Mouse (Mus musculus): ENCODE measurements around the gene Lta.

Gene Lta

GRCm38 (mm10) chr17:35162121-35162520, 43.0 kb downstream of the Lta start:
- DNase-seq (ENCODE audit: low read depth in 1 of 2, low spot score in 2 of 2) = no peak

DNA sequence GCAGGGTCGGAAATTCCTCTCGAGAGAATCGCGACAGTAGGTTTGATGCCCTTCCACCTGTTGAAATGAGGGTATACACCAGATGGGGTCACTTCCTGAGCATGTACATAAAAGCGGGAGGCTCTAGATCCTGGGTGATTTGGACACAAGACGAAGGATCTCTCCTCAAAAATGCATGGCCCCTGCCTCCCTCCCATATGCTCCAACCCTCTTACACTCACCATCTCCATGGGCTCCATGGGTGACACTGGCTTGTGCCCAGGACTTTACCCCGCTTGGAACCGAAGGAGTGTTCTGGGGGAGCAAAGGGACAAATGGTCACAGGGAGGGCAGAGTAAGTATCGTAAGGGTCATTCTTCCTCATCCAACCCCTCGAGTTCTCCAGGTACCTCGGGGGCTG, 43.7 kb downstream of the Lta start:
- DNase-seq (ENCODE audit: low read depth in 1 of 2, low spot score in 2 of 2) = no peak

- no peak for DNase-seq (ENCODE audit: low read depth in 1 of 2, low spot score in 2 of 2)
These were observed 45.5 kb downstream of the Lta start for GRCm38 (mm10) chr17:35159638-35160037.

DNA sequence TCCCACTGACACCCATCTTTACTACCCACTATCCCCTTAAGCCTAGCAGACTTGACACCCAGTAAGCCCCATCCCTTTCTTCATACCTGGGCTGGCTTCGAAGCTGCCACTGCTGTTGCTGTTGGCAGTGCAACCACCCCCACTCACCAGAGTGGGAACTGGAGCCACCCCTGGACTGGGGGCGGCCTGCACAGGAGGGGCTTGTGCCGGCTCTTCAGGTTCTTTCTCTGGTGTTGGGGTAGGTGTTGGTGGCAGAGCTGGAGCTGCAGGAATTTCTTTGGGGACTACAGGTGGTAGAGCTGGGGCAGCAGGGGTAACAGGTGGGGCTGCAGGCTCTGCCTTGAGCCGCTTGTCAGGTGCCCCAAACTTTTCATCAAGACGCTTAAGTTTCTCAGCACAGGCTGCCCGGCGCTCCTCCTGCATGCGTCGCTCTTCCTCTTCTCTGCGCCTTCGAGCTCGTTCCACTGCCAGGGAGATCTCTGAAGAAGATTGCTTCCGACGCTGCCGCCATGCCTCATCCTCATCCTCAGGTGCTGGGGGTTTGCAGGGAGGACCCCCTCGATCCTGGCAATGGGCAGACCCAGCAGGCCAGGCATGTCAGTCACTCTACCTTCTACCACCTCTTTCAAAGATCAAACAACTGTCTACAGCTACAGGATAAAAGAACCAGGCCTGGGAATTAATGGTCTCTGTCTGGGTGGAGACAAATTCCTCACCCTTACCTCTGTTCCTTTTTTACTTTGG, 46.1 kb downstream of the Lta start:
- DNase-seq (ENCODE audit: low read depth in 1 of 2, low spot score in 2 of 2) = no peak

DNA sequence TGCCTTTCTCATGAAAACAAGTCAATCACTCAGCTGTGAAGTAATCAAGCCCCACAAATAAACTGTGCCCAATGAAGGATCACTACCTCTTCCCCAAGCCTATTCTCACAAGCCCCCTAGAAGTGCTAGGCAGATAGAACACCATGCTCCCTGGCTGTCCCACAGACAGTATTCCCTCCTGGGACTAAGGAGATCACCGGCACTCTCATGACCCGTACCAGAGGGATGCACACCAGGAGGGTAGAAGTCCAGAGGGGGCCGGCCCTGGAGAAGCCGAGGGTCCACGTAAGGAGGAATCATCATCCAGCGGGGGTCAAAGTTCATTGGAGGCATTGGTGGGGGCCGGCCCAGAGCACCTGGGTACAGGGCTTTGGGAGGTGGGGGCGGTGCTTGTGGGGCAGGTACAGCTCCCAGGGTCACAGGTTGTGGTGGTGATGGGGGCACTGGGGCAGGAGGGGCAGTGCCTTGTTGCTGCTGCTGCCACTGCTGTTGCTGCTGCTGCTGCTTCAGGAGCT, 47.4 kb downstream of the Lta start:
- DNase-seq (ENCODE audit: low read depth in 1 of 2, low spot score in 2 of 2) = no peak

GRCm38 (mm10) chr17:35157254-35157653, 47.9 kb downstream of the Lta start:
- no peak for DNase-seq (ENCODE audit: low read depth in 1 of 2, low spot score in 2 of 2)

GRCm38 (mm10) chr17:35156461-35157200, 48.5 kb downstream of the Lta start:
- no peak for DNase-seq (ENCODE audit: low read depth in 1 of 2, low spot score in 2 of 2)

GRCm38 (mm10) chr17:35155451-35155850, 49.7 kb downstream of the Lta start:
- DNase-seq (ENCODE audit: low read depth in 1 of 2, low spot score in 2 of 2) = no peak

DNA sequence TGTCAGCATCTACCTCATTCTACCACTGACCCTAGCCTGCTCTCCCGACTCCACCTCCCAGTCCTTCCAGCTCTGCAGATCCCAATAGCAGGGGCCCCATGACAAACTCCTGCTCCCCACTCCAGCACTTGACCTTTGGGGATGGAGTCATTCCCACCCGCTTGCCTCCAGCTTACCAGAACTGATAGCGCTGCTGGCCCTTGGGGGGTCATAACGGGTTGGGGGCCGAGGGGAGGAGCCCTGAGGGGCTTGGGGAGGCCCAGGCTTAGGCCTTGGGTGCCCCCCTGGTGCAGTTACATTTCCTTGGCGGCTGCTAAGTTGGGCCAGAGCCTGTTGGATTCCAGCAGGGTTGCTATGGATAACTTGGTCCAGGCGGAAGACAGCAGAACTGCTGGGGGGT, 50.5 kb downstream of the Lta start:
- no peak for DNase-seq (ENCODE audit: low read depth in 1 of 2, low spot score in 2 of 2)

DNA sequence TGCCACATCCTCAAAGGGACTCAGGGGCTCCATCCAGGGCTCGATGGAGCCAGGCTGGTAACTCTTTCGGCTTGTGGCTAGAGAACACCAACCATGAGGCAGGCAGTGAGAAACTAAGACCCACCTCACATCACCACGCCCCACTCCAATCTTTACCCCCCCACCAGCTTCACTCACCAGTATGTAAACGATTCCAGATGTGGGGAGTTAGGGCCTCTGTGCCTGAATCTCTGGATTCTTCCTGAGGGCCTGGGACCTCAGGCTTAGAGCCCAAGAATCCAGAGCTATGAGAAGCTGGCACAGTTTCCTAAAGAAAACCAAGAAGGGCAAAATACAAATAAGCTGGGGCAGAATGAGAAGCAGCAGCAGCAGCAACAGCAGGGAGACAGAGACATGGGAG, 51.2 kb downstream of the Lta start:
- DNase-seq (ENCODE audit: low read depth in 1 of 2, low spot score in 2 of 2) = no peak
